Comparison of ENCODE assay signal across 22 mouse cellular contexts in the genomic region with DNA sequence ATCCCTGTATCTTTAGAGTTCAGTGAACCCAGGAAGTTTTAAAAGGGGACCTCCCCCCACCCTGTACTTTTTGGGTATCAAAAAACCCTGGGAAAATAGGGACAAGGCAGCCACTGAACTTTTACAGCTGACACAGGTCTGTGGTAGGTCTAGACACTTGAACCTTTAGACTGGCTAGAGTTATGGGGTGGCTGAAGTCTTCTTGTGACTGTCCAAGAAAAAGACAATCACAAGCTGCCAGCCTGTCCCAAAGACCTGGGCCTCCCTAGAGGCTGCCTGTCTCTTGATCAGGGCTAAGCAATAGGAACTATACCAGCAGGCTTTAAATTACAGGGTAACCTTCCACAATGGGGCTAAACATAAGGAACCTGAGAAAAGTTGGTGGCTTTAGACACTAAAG. TPM values are rescaled to one million over a fixed set of nuclear protein-coding genes. Genes with fewer than 3 reads are reported as not detected.
DNase-seq lines count a peak whose midpoint lies in the region; ATAC-seq and TF ChIP-seq lines count a peak whose summit lies in the region.
"Had no signal": no experiment of that assay in that cellular context is flagged by ENCODE, and none has a peak within 500 bp of the region (broad histone marks: within the 10 kb centered on the region; RNA-seq: fewer than 3 reads in every experiment).

No protein-coding gene starts in this region.

- H3K36me3 ChIP-seq in kidney, embryonic 14.5 days (ENCODE audit: control insufficient read depth, insufficient read depth, low read length) = peaks cover 63% of the 10 kb centered on the region
- H3K36me3 ChIP-seq in kidney, embryonic 15.5 days = peaks cover 93% of the 10 kb centered on the region
- H3K36me3 ChIP-seq in kidney, adult 2 months (ENCODE audit: control insufficient read depth, insufficient read depth, low read length) = peaks cover 10% of the 10 kb centered on the region
- peaks cover 56% of the 10 kb centered on the region for H3K36me3 ChIP-seq in kidney, embryonic 16.5 days (ENCODE audit: insufficient read depth, low read length)
- peaks cover 44% of the 10 kb centered on the region for H3K36me3 ChIP-seq in kidney, postnatal 0 days (ENCODE audit: insufficient read depth, low read length)

- H3K4me3 ChIP-seq in kidney, embryonic 14.5 days (ENCODE audit: low read length) = no peak overlapping the region
- H3K4me3 ChIP-seq in kidney, embryonic 15.5 days (replicated peaks) = no peak overlapping the region
- no peak overlapping the region for H3K4me3 ChIP-seq in kidney, adult 2 months (ENCODE audit: insufficient read depth, low read depth, low read length)
- no peak overlapping the region for H3K4me3 ChIP-seq in kidney, embryonic 16.5 days (ENCODE audit: low read length)
- H3K4me3 ChIP-seq in kidney, postnatal 0 days (replicated peaks; ENCODE audit: low read depth, low read length) = no peak overlapping the region

- no peak overlapping the region for H3K9ac ChIP-seq in kidney, embryonic 14.5 days (ENCODE audit: low read depth, low read length)
- H3K9ac ChIP-seq in kidney, embryonic 15.5 days = no peak overlapping the region
- H3K9ac ChIP-seq in kidney, embryonic 16.5 days (replicated peaks; ENCODE audit: low read length) = no peak overlapping the region
- no peak overlapping the region for H3K9ac ChIP-seq in kidney, postnatal 0 days (ENCODE audit: low read depth, low read length)

- peak; percentile 56; the same call in 1 of the 2 replicates for ATAC-seq in kidney, embryonic 14.5 days (ENCODE audit: low FRiP score, low TSS enrichment)
- peak; percentile 66; the same call in 1 of the 2 replicates for ATAC-seq in kidney, embryonic 15.5 days (replicated peaks; ENCODE audit: low FRiP score)
- peak; percentile 77 for ATAC-seq in kidney, embryonic 16.5 days (ENCODE audit: low FRiP score, low TSS enrichment)
- ATAC-seq in kidney, postnatal 0 days (replicated peaks; ENCODE audit: low FRiP score, low read depth) = no peak
- ATAC-seq: activated CD4-positive, CD25-positive, alpha-beta regulatory T cell, adult 4 months; CD4-positive, CD25-positive, alpha-beta regulatory T cell, adult 4 months; Patski had no signal

- TF ChIP-seq POLR2A in kidney, adult 2 months (IDR thresholded peaks at IDR 0.05; ENCODE audit: low read depth, low read length) = no peak

- no peaks in the 10 kb centered on the region for H3K4me1 ChIP-seq in kidney, embryonic 14.5 days (ENCODE audit: control insufficient read depth, insufficient read depth, low read length)
- H3K4me1 ChIP-seq in kidney, embryonic 15.5 days = peaks cover 7% of the 10 kb centered on the region
- no peaks in the 10 kb centered on the region; the same call in 1 of the 2 replicates for H3K4me1 ChIP-seq in kidney, adult 2 months (ENCODE audit: control insufficient read depth, insufficient read depth, low read length)
- no peaks in the 10 kb centered on the region; the same call in 1 of the 2 replicates for H3K4me1 ChIP-seq in kidney, embryonic 16.5 days (ENCODE audit: insufficient read depth, low read length)
- no peaks in the 10 kb centered on the region; the same call in 1 of the 2 replicates for H3K4me1 ChIP-seq in kidney, postnatal 0 days (replicated peaks; ENCODE audit: insufficient read depth, low read length)

- no peaks in the 10 kb centered on the region for H3K9me3 ChIP-seq in kidney, embryonic 14.5 days (ENCODE audit: control insufficient read depth, low read length)
- no peaks in the 10 kb centered on the region for H3K9me3 ChIP-seq in kidney, embryonic 15.5 days (replicated peaks)
- H3K9me3 ChIP-seq in kidney, embryonic 16.5 days (ENCODE audit: low read length) = no peaks in the 10 kb centered on the region
- H3K9me3 ChIP-seq in kidney, postnatal 0 days (replicated peaks; ENCODE audit: low read length) = no peaks in the 10 kb centered on the region
- H3K9me3 ChIP-seq: G1E had no signal

- TF ChIP-seq CTCF in kidney, adult 2 months (conservative IDR thresholded peaks at IDR 0.05; ENCODE audit: insufficient read depth, insufficient read length, low read depth, low read length) = no peak
- TF ChIP-seq CTCF in kidney, postnatal 0 days (IDR thresholded peaks at IDR 0.05; ENCODE audit: low read depth) = no peak

- H3K4me2 ChIP-seq in kidney, embryonic 14.5 days (replicated peaks; ENCODE audit: low read depth, low read length) = no peak overlapping the region
- no peak overlapping the region for H3K4me2 ChIP-seq in kidney, embryonic 15.5 days
- no peak overlapping the region for H3K4me2 ChIP-seq in kidney, embryonic 16.5 days (replicated peaks; ENCODE audit: low read depth, low read length)
- H3K4me2 ChIP-seq in kidney, postnatal 0 days (ENCODE audit: low read length) = no peak overlapping the region

- H3K27ac ChIP-seq in kidney, embryonic 14.5 days (ENCODE audit: low read depth, low read length) = no peak overlapping the region
- H3K27ac ChIP-seq in kidney, embryonic 15.5 days = peak overlapping the region; percentile 35; the same call in 1 of the 2 replicates
- H3K27ac ChIP-seq in kidney, adult 2 months (ENCODE audit: insufficient read depth, low read depth, low read length) = no peak overlapping the region
- peak overlapping the region; percentile 33; the same call in 1 of the 2 replicates for H3K27ac ChIP-seq in kidney, embryonic 16.5 days (ENCODE audit: low read length)
- no peak overlapping the region for H3K27ac ChIP-seq in kidney, postnatal 0 days

- DNase-seq in kidney, postnatal 14 days = no peak
- no peak for DNase-seq in kidney, adult 2 months
- DNase-seq in kidney, postnatal 4 days = no peak
- peak; percentile 43 for DNase-seq in kidney, postnatal 0 days (ENCODE audit: low spot score)
- no peak for DNase-seq in kidney, postnatal 36 days
- DNase-seq: adrenal gland, adult 2 months; adrenal gland, adult 8-10 months; adrenal gland, postnatal 10 days; adrenal gland, postnatal 14 days; adrenal gland, postnatal 25 days; adrenal gland, postnatal 36 days; B cell, adult 2 months; cerebellum, adult 11 months; cerebellum, adult 11-12 months had no signal

- no peaks in the 10 kb centered on the region for H3K27me3 ChIP-seq in kidney, embryonic 14.5 days (ENCODE audit: control insufficient read depth, insufficient read depth, low read length)
- H3K27me3 ChIP-seq in kidney, embryonic 15.5 days = no peaks in the 10 kb centered on the region
- no peaks in the 10 kb centered on the region for H3K27me3 ChIP-seq in kidney, adult 2 months (replicated peaks; ENCODE audit: control insufficient read depth, insufficient read depth, low read length)
- no peaks in the 10 kb centered on the region for H3K27me3 ChIP-seq in kidney, embryonic 16.5 days (ENCODE audit: insufficient read depth, low read length)
- no peaks in the 10 kb centered on the region for H3K27me3 ChIP-seq in kidney, postnatal 0 days (ENCODE audit: insufficient read depth, low read length)
- H3K27me3 ChIP-seq: CH12.LX, Patski had no signal

RNA-seq across cellular contexts. Expression of a gene that starts 27.3 kb away (rescaled TPM):
- polyA plus RNA-seq in kidney, embryonic 14.5 days (2014; fragmentation: Nextera tagmentation; extraction: Ambion mirVana) = 86.9 and 119 TPM in 2 replicates
- polyA plus RNA-seq in kidney, embryonic 15.5 days (2015; fragmentation: Nextera tagmentation; extraction: Ambion mirVana) = 110 and 132 TPM in 2 replicates
- polyA plus RNA-seq in kidney, adult 2 months (2012; rRNA removed) = 90.2 and 91.6 TPM in 2 replicates
- polyA plus RNA-seq in kidney, embryonic 16.5 days (2015; fragmentation: Nextera tagmentation; extraction: Ambion mirVana) = 137 and 142 TPM in 2 replicates
- polyA plus RNA-seq in kidney, postnatal 0 days (2015; fragmentation: Nextera tagmentation; extraction: Ambion mirVana) = 111 and 114 TPM in 2 replicates

RNA-seq across cellular contexts. Expression of a gene that starts 27.4 kb away (rescaled TPM):
- polyA plus RNA-seq in kidney, embryonic 14.5 days (2014; fragmentation: Nextera tagmentation; extraction: Ambion mirVana) = 7.4 and 12.5 TPM in 2 replicates
- polyA plus RNA-seq in kidney, embryonic 15.5 days (2015; fragmentation: Nextera tagmentation; extraction: Ambion mirVana) = 11.9 and 13.7 TPM in 2 replicates
- 8.4 and 10.0 TPM in 2 replicates for polyA plus RNA-seq in kidney, adult 2 months (2012; rRNA removed)
- 12.6 and 13.8 TPM in 2 replicates for polyA plus RNA-seq in kidney, embryonic 16.5 days (2015; fragmentation: Nextera tagmentation; extraction: Ambion mirVana)
- 4.6 and 5.3 TPM in 2 replicates for polyA plus RNA-seq in kidney, postnatal 0 days (2015; fragmentation: Nextera tagmentation; extraction: Ambion mirVana)

RNA-seq across cellular contexts. Expression of a gene that starts 33.4 kb away (rescaled TPM):
- polyA plus RNA-seq in kidney, embryonic 14.5 days (2014; fragmentation: Nextera tagmentation; extraction: Ambion mirVana) = 18.4 and 26.6 TPM in 2 replicates
- 24.7 and 26.3 TPM in 2 replicates for polyA plus RNA-seq in kidney, embryonic 15.5 days (2015; fragmentation: Nextera tagmentation; extraction: Ambion mirVana)
- polyA plus RNA-seq in kidney, adult 2 months (2012; rRNA removed) = 32.5 and 34.2 TPM in 2 replicates
- polyA plus RNA-seq in kidney, embryonic 16.5 days (2015; fragmentation: Nextera tagmentation; extraction: Ambion mirVana) = 29.1 and 29.2 TPM in 2 replicates
- 20.8 and 22.3 TPM in 2 replicates for polyA plus RNA-seq in kidney, postnatal 0 days (2015; fragmentation: Nextera tagmentation; extraction: Ambion mirVana)

RNA-seq across cellular contexts. Expression of a gene that starts 33.7 kb away (rescaled TPM):
- polyA plus RNA-seq in kidney, embryonic 14.5 days (2014; fragmentation: Nextera tagmentation; extraction: Ambion mirVana) = 13.3 and 21.2 TPM in 2 replicates
- polyA plus RNA-seq in kidney, embryonic 15.5 days (2015; fragmentation: Nextera tagmentation; extraction: Ambion mirVana) = 22.4 and 22.6 TPM in 2 replicates
- polyA plus RNA-seq in kidney, adult 2 months (2012; rRNA removed) = 4.6 and 6.1 TPM in 2 replicates
- 20.6 and 24.7 TPM in 2 replicates for polyA plus RNA-seq in kidney, embryonic 16.5 days (2015; fragmentation: Nextera tagmentation; extraction: Ambion mirVana)
- 16.1 and 17.2 TPM in 2 replicates for polyA plus RNA-seq in kidney, postnatal 0 days (2015; fragmentation: Nextera tagmentation; extraction: Ambion mirVana)

RNA-seq across cellular contexts. Expression of a gene that starts 40.7 kb away (rescaled TPM):
- 0.13 TPM in 1 of 2 replicates, not detected in the other for polyA plus RNA-seq in kidney, embryonic 14.5 days (2014; fragmentation: Nextera tagmentation; extraction: Ambion mirVana)
- 1.7 and 4.6 TPM in 2 replicates for polyA plus RNA-seq in kidney, embryonic 15.5 days (2015; fragmentation: Nextera tagmentation; extraction: Ambion mirVana)
- 0.06 and 0.18 TPM in 2 replicates for polyA plus RNA-seq in kidney, adult 2 months (2012; rRNA removed)
- 1.2 and 1.8 TPM in 2 replicates for polyA plus RNA-seq in kidney, embryonic 16.5 days (2015; fragmentation: Nextera tagmentation; extraction: Ambion mirVana)
- 0.05 and 0.40 TPM in 2 replicates for polyA plus RNA-seq in kidney, postnatal 0 days (2015; fragmentation: Nextera tagmentation; extraction: Ambion mirVana)
- polyA plus RNA-seq: Patski had no signal

Comparison
In these comparisons a context has a peak if more than half of its experiments do, and no peak if none do; other contexts are left out.
1. H3K27ac ChIP-seq: peak in kidney, embryonic 15.5 days (single experiment) and kidney, embryonic 16.5 days (single experiment); none in kidney, embryonic 14.5 days (single experiment), kidney, adult 2 months (single experiment) and kidney, postnatal 0 days (single experiment).